Mouse (Mus musculus) lung, adult 2 months (tissue): Measurements from ENCODE around the gene Scarb1.

Source experiments
- CTCF ChIP-seq: fragments of 200-500 bp; IDR thresholded peaks from 2 replicates; pipeline ENCODE4 v1.5.1; 2011; ENCODE audit warnings: mild to moderate bottlenecking, low read length, control low read depth; ENCODE audit not compliant: insufficient read depth
- POLR2A ChIP-seq: fragments of 200-500 bp; IDR thresholded peaks from 2 replicates; pipeline ENCODE4 v1.6.1; 2011; ENCODE audit warnings: low read depth, mild to moderate bottlenecking, control low read depth, low read length, borderline replicate concordance; ENCODE audit errors: extremely low read depth

- TF ChIP-seq POLR2A (no peak), CTCF (peak; percentile 52)
Observed at GRCm38 (mm10) chr5:125273666-125274109, 67.2 kb downstream of the Scarb1 start.
